Mouse (Mus musculus) left cerebral cortex, postnatal 36 days (tissue): ENCODE results near the gene Cnpy2. TPM values are rescaled to one million over a fixed set of nuclear protein-coding genes. Genes with fewer than 3 reads are reported as not detected.
A peak's percentile ranks its signal among the peaks of the same experiment; 100 is the strongest.
"Not testable (repeated sequence)": the region's sequence is repeated elsewhere in the genome, so short reads cannot be mapped to it uniquely, and the experiment has no call there.

Source experiments
- DNase-seq, 2 experiments: peaks; one replicate each; pipeline ENCODE4 v3.0.0; 2021 to 2022; ENCODE audit warnings: low spot score in 2 of 2, mixed read lengths in 1 of 2
- intact Hi-C: fragments of 180-260 bp; cut with DNase I; formaldehyde crosslinking; loops from one replicate; pipeline ENCODE4 v1.15.1; 2025
- total RNA-seq, 2 experiments: library from RNA; stranded (reverse); gene quantifications; 2 replicates each; pipeline ENCODE4 v1.2.3; 2021

The Cnpy2 gene
- total RNA-seq, 2 experiments from 2014 or later = 62.9 to 74.4 TPM

DNA sequence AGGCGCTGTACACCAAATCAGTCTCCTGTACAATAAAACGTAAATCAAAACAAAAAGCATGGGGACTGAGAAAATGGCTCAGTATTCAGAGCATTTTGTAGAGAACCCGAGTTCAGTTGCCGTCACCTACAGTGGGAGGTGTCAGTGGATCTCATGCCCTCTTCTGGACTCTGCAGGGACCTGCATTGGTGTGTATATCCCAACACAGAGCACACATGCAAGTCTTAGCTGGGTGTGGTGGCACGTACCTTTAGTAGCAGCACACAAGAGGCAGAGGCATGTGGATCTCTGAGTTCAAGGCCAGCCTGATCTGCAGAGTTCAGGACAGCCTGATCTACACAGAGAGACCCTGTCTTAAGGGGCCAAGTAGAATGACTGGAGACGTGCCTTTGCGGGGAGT is 12.6 kb upstream of the Cnpy2 start:
- intact Hi-C loops = no loop called here
- DNase-seq = no peak

DNA sequence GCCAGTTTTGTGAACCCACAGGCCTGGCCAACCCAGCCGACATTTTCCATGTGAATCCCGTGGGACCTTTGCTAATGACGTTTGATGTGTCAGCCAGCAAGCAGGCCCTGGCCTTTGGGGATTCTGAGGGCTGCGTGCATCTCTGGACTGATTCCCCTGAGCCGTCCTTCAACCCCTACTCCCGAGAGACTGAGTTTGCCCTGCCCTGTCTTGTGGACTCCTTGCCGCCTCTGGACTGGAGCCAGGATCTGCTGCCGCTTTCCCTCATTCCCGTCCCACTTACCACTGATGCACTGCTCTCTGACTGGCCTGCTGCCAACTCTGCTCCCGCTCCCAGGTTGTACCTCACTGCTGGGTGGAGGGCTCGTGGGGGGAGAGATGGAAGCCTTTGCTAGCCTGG is 12.1 kb upstream of the Cnpy2 start:
- intact Hi-C loops = no loop called here
- no peak for DNase-seq

DNA sequence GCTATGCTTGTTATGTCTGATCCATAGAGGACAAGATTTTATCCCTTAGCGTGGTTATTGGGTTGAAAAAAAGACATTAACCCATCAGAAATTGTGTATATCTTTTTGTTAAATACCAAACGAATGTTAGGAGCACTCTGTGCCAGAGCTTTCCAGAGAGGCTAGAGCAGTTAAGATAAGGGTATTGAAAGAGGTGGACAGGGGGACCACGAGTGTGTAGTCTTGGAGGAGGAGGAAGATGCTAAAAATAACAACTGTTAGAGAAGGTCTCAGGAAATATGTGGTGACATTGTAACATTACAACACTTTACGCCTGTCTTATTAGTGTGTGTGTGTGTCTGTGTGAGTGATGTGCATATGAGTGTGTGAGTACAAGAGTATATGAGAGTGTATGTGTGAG is 11.4 kb upstream of the Cnpy2 start:
- no peak for DNase-seq
- intact Hi-C loops = no loop called here

DNA sequence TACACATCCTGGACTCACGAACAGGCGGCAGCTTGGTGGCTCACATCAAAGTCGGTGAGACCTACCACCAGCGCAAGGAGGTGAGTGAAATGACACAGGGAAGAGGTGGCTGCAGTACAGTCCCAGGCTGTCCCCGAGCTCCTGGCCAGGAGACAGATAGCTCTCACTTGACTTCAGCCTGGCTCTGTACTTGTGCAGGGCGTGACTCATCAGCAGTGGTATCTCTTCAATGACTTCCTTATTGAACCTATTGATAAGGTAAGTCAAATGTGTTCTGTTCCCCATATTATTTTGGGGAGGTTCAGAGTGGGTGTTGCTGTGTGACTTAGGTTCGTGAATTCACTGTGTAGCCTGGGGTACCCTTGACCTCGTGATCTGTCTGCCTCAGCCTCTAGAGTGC is 6.7 kb upstream of the Cnpy2 start:
- no peak for DNase-seq
- intact Hi-C loops = no loop called here

DNA sequence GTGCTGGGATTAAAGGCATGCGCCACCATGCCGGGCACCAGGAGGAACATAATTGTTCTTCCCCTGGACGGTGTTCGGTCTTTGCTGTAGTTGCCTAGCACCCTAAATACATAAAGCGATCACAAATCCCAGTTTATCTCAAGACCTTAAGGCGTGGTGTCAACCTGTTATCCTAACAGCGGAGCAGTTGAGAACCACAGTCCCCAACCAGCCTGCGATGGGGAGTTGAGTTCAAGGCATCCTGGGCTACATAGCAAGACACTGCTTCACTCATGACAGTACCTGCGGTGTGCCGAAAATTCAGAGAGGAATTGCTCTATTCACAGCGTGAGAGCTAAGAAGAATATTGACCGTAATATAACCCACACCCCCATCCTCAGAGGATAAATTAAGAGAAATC is 618 bp upstream of the Cnpy2 start:
- intact Hi-C loops = no loop called here
- DNase-seq = no peak

DNA sequence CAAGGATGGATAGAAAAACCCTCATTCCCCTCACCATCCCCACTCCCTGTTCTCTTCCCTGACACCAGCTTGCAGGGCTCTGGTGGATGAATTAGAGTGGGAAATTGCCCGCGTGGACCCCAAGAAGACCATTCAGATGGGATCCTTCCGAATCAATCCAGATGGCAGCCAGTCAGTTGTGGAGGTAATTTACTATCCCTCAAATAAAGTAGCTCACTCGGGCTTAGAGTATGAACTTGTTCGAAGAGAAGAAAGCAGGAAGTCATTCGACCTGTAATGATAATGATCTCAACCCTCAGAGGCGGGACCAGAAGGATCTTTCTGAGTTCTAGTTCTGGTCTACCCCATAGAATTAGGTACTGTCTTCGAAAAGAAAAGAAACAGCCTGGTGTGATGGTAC is 1.3 kb downstream of the Cnpy2 start:
- DNase-seq = no peak
- intact Hi-C loops = no loop called here

DNA sequence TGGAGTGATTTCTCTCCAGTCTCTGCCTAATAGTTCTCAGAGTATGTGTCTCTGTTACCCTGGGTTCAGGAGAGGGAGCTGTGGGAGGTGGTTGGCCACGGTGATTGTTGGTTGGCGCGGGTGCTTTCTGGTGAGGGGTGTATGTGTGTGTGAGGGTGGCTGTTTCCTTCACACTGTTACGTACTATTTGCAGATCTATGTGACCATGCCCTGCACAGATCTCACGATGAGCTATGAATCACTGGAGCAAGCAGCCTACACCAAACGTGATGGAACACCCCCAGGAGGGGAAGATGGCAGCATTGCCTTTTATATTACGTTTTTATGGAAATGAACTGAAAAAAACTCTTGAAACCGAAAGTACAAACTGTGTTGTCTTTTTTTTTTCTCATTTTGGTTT is 4.6 kb downstream of the Cnpy2 start:
- intact Hi-C loops = no loop called here
- DNase-seq = no peak

DNA sequence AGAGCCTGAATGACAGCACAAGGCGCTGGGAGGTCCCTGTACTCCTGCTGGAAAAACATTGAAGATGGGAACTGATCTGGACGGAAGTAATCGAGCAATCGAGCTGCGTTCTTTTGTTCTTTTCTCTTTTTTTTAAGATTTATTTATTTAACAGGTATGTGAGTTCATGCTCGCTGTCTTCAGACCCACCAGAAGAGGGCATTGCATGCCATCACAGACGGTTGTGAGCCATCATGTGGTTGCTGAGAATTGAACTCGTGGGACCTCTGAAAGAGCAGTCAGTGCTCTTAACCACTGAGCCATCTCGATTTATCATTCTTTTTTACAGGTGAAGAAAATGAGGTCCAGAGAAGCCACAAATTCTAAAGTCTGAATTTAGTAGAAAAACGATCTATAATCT is 5.4 kb downstream of the Cnpy2 start:
- intact Hi-C loops = no loop called here
- DNase-seq = no peak

DNA sequence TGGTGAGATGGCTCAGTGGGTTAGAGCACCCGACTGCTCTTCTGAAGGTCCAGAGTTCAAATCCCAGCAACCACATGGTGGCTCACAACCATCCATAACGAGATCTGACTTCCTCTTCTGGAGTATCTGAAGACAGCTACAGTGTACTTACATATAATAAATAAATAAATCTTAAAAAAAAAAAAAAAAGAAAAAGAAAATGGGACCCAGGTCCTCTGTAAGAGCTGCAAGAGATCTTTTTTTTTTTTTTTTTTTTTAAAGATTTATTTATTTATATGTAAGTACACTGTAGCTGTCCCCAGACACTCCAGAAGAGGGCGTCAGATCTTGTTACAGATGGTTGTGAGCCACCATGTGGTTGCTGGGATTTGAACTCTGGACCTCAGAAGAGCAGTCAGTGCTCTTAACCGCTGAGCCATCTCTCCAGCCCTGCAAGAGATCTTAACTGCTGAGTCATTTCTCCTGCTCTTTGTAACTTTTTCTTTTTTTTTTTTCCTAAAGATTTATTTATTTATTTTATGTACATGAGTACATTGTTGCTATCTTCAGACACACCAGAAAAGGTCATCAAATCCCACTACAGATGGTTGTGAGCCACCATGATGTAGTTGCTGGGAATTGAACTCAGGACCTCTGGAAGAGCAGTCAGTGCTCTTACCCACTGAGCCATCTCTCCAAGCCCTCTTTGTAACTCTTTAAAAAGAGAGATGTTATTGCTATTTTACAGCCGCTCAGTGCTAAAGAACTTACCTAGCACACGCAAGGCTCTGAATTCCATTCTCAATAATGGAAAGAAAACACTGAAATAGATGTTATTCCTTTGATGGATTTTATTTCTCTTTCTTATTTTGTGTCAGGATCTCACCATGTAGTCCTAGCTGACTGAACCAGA is 10.3 kb downstream of the Cnpy2 start:
- intact Hi-C loops = loop anchor here (10.0 kb wide), 1 partner anchor 122 kb away; the partner anchor contains the start of gene Smarcc2

DNA sequence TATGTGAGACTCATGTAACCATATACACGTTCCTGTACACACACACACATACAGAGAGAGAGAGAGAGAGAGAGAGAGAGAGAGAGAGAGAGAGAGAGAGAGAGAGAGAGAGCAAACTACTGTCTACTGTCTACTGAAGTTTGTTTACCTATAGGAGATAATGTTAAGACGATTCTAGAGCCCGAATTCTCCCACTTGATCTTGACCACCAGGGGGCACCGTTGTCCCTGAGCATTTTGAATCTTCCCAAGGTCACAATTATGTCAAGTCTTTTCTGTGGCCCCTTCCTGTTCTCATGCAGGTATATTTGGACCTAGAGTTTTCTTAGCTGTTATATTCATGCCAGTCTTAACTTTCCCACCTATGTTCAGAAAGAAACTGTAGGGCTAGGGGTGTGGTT is 13.3 kb downstream of the Cnpy2 start:
- DNase-seq = peak in 1 of 2 experiments; percentile 60
- intact Hi-C loops = loop anchor here (10.0 kb wide), 1 partner anchor 119 kb away; the partner anchor contains the start of gene Smarcc2

More for the DNA sequence above, 10.3 kb downstream of the Cnpy2 start:
- DNase-seq = not testable (repeated sequence)

DNA sequence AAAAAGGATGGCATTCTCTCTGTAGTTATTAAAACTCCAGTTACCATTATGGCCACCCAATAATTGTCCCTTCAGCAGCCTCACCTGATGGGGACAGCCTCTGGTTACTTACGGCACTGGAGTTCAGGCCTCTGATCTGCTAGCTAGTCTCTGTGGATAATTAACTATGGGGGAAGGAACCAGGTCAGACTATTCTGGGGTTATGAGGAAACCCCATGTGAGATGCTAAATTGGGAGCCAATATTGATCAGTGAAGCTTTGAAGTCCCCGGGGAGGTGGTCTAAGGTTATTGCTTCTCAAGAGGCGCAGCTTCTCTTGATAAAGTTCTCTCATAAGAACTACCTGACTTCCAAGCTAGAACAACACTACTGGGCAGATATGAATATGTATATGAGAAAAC is 13.9 kb downstream of the Cnpy2 start:
- no peak for DNase-seq
- intact Hi-C loops = loop anchor here (10.0 kb wide), 1 partner anchor 119 kb away; the partner anchor contains the start of gene Smarcc2

DNA sequence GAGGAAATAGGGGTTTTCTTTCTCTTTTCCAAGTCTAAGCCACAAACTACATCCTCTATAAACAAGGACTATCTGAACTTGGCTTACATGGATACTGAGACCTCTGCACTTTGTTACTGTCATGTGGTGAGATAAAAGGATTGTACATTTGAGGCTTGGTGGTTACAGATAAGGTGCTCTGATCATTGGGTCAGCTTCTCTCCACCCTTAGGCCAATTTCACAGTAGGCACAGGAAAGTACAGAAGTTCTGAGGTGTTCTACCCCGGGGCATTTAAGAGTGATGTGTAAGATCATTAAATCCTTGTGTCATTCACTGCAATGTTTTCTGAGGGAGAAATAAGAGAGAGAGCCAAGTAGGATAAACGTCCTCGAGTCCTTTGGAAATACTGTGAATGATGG is 14.3 kb downstream of the Cnpy2 start:
- intact Hi-C loops = loop anchor here (10.0 kb wide), 1 partner anchor 118 kb away; the partner anchor contains the start of gene Smarcc2

DNA sequence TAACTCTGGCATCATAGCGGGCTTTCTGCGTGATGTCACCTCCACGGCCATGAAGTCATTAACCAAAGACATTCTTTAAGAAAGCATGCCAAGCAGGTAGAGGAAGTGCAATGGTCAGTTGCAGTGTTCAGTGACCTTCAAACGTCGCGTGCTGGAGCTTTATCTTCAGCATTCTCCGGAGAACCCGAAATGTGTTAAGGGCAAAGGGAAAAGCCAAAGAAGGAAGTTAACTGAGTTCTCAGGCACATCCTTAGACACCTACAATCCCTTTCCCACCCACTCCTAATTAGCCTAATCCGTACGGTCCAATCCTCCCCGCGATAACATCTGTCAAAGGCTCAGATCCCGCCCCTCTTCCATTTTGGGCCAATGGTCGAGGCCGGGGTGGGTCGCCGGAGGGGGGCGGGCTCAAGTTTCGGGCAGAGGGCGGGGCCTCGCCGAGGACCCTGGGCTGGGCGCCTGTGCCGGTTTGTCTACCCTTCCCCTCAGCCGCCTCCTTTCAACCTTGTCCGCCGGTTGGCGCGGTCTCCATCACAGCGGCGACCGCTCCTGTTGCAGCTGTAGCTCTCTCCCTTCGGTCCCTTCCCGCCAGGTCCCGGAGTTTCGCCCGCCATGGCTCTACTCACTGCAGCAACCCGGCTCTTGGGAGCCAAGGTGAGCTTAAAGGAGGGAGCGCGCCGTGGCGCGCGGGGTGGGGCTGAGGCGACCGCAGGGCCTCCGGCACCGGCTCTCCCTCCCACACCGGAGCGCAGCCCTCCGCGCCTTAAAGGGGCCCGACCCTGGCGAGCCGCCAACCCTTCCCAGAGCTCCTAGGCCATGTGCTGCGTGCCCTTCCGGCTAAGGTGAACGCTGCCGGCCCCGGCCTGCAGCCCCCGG is 15.3 kb downstream of the Cnpy2 start, which contains the start of gene Cs:
TSS of gene Cs (plus strand) at position 429 of the 876 bp plus-strand sequence.
- intact Hi-C loops = loop anchor here (10.0 kb wide), 1 partner anchor 117 kb away; the partner anchor contains the start of gene Smarcc2

More for the DNA sequence above, 14.3 kb downstream of the Cnpy2 start:
- no peak for DNase-seq

DNA sequence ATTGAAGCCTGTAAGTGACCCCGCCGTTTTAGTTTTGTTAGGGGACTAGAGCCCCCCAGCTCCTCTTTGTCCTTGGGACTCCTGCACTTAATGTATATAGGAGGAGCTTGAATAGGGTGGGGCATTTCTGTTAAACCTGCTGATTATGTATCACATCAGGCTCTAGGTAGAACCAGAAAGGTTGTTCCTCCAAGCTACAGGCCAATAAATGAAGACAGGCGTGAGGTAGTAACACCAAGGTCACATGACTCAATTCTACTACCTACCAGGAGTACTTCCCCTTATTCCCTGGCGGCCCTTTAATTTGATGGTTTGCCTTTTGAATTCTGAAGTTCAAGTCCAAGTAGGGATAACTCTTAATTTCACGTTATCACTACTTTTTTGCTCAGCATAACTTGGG is 16.2 kb downstream of the Cnpy2 start:
- DNase-seq = no peak
- intact Hi-C loops = loop anchor here (10.0 kb wide), 1 partner anchor 116 kb away; the partner anchor contains the start of gene Smarcc2

More for the DNA sequence above, 15.3 kb downstream of the Cnpy2 start, which contains the start of gene Cs:
- peak; percentile 94 to 95 for DNase-seq

DNA sequence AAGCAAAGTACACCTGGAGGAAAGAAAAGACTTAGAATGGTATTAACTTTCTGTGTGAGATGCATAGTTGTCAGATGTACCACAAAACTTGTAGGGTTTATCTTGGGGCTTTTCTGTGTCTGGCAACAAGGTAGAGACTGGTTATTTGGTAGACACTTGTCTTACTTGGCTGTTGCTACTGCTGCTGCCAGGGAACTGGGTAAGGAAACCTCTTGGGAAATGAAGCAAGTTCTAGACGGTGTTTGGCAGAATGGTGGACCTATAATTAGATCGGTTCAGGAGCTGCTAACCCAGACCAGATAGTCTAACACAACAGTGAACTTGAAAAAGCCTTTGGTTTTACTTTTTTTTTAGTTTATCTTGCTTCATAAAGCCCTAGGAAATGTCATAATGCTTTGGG is 16.7 kb downstream of the Cnpy2 start:
- no peak for DNase-seq
- intact Hi-C loops = loop anchor here (10.0 kb wide), 1 partner anchor 116 kb away; the partner anchor contains the start of gene Smarcc2

DNA sequence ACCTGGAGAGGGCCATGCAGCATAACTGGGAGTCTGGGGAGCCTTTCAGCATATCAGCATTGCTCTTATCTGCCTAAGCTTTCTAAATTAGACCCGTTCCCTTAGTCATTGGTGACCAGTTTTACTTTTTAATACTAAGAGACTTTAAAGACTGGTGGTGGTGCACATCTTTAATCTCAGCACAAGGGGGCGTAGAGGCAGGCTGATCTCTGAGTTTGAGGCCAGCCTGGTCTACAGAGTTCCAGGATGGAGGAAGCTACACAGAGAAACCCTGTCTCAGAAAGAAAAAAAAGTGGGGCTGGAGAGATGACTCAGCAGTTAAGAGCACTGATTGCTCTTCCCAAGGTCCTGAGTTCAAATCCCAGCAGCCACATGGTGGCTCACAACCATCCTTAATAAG is 18.0 kb downstream of the Cnpy2 start:
- no peak for DNase-seq
- intact Hi-C loops = no loop called here

DNA sequence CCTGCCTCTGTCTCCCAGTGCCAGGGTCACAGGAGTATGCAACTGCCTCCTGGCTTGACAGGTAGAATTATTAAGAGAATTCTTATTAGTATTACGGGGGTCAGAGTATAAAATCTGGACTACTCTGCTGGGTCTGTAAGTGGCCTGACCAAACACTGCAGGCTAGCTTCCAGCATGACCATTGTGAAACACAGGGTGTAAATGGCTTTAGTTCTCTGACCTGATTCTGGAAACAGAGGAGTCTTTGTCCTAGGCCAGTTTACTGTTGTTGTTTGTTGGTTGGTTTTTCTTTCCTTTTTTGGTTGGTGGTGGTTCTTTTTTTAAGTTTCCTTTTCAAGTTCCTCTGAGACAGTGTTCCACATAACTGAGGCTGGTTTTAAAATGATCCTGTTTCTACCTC is 21.2 kb downstream of the Cnpy2 start:
- intact Hi-C loops = no loop called here
- DNase-seq = no peak

DNA sequence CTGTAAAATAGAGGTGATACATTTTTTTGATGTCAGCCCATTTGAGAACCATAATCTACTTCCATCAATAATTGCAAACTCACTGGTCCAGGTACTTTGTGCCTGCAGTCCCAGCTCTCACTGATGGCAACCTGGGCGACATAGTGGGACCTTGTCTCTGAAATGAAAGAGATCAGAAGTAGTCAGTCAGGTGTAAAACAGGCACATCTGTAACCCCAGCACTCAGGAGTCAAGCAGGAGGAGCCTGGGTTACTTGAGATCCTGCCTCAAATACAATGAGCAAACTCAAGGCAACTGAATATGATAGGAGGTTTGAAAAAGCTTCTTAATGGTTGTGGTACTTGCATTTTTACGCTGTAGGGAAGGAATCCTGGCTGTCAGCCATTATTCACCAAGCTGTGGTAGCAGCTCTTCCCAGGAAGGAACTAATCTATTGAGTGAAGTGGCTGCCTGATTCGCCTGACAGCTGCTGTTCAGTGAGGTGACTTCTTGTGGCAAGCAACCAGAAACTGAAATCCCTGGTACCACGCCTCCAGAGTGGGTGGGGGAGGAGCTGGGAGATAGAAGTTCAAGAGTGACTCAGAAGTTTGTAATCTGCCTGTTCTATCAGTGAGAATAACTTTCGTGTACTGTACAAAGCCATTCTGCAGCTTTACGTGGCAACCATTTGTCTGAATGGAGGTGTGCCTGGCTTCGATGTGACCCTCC is 22.5 kb downstream of the Cnpy2 start:
- DNase-seq = peak; percentile 56 to 60
- intact Hi-C loops = no loop called here

DNA sequence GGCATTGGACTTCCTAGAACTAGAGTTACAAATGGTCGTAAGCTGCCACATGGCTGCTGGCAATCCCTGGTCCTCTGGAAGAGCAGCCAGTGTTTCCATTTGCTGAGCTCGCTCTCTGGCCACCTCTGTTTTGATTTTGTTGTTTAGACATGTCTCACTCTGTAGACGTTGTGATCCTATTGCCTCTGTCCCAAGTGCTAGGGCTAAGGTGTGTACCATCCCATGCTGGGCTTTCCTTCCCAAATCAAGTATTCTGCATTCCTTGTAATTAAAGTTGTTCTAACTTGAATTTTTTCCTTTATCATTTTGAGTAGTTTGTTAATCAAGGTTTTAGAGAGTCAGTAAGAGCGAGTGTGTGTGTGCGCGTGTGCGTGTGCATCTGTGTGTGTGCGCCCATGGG is 25.3 kb downstream of the Cnpy2 start:
- no peak for DNase-seq
- intact Hi-C loops = no loop called here
